Mouse (Mus musculus) embryonic facial prominence, embryonic 11.5 days (tissue): ENCODE results near the gene Tas2r122. TPM values are rescaled to one million over a fixed set of nuclear protein-coding genes. Genes with fewer than 3 reads are reported as not detected.
"Not testable (repeated sequence)": the region's sequence is repeated elsewhere in the genome, so short reads cannot be mapped to it uniquely, and the experiment has no call there.

Experiments
- ATAC-seq: fragments of 200-750 bp; cut with Nextera tagmentation; replicated peaks from 2 replicates; pipeline ENCODE4 v1.8.0; 2017; ENCODE audit warnings: low read depth; ENCODE audit not compliant: insufficient number of reproducible peaks, low FRiP score, low TSS enrichment
- DNase-seq: peaks from one replicate; pipeline ENCODE4 v3.0.0-alpha.2; 2015; ENCODE audit warnings: low spot score
- H3K27ac ChIP-seq: fragments of 300-500 bp; sonication (generic); replicated peaks from 2 replicates; pipeline ENCODE4 v1.5.1; 2014; ENCODE audit warnings: mild to moderate bottlenecking, low read depth, low read length, control low read depth
- H3K27me3 ChIP-seq: fragments of 300-500 bp; sonication (generic); 2 replicates; pipeline ENCODE4 v1.6.1; 2014; ENCODE audit warnings: mild to moderate bottlenecking, low read length, moderate library complexity, mixed read lengths; ENCODE audit not compliant: control insufficient read depth, insufficient read depth
- H3K36me3 ChIP-seq: fragments of 300-500 bp; sonication (generic); replicated peaks from 2 replicates; pipeline ENCODE4 v1.6.1; 2014; ENCODE audit warnings: low read depth, mild to moderate bottlenecking, low read length, moderate library complexity, mixed read lengths; ENCODE audit not compliant: control insufficient read depth, insufficient read depth
- H3K4me1 ChIP-seq: fragments of 300-500 bp; sonication (generic); 2 replicates; pipeline ENCODE4 v1.6.1; 2014; ENCODE audit warnings: low read length, mixed read lengths; ENCODE audit not compliant: control insufficient read depth, insufficient read depth
- H3K4me2 ChIP-seq: fragments of 300-500 bp; sonication (generic); 2 replicates; pipeline ENCODE4 v1.6.1; 2014; ENCODE audit warnings: low read depth, mild to moderate bottlenecking, control low read depth, low read length, moderate library complexity
- H3K4me3 ChIP-seq: fragments of 300-500 bp; sonication (generic); 2 replicates; pipeline ENCODE4 v1.5.1; 2014; ENCODE audit warnings: low read depth, low read length, control low read depth
- H3K9ac ChIP-seq: fragments of 300-500 bp; sonication (generic); replicated peaks from 2 replicates; pipeline ENCODE4 v1.6.1; 2014; ENCODE audit warnings: mild to moderate bottlenecking, control low read depth, low read length
- H3K9me3 ChIP-seq: fragments of 300-500 bp; sonication (generic); replicated peaks from 2 replicates; pipeline ENCODE4 v1.6.1; 2016; ENCODE audit warnings: mild to moderate bottlenecking, low read length, inconsistent platforms, mixed read lengths; ENCODE audit not compliant: control insufficient read depth
- WGBS: fragments of 180-500 bp; shearing (Covaris S2); extraction: QIAGEN DNeasy Blood & Tissue Kit; methylation state at CpG from one replicate; pipeline ENCODE4 v1.1.7; 2014; 5-methylcytosine and 5-hydroxymethylcytosine counted together
- polyA plus RNA-seq: library from polyadenylated mRNA; unstranded; fragments of >200 nt; fragmentation: Nextera tagmentation; extraction: Ambion mirVana; gene quantifications from 2 replicates; pipeline ENCODE4 v1.2.1, GENCODE M21; 2014

The Tas2r122 gene
- not detected in 2 replicates for polyA plus RNA-seq

GRCm38 (mm10) chr6:132711828-132712227 is at the start of gene Tas2r122:
TSS of gene Tas2r122 (minus strand) at chr6:132711928.
- Histone ChIP-seq H3K4me2 (no peak within 1 kb of the TSS), H3K36me3 (no peaks in the 10 kb centered on the region), H3K27ac (no peak within 1 kb of the TSS), H3K9me3 (no peaks in the 10 kb centered on the region), H3K27me3 (no peaks in the 10 kb centered on the region), H3K4me1 (no peaks in the 10 kb centered on the region), H3K4me3 (no peak within 1 kb of the TSS), H3K9ac (no peak within 1 kb of the TSS)
- DNase-seq = no peak
- 85% methylated on average over 3 of the region's 3 CpGs for WGBS
- no peak for ATAC-seq

DNA sequence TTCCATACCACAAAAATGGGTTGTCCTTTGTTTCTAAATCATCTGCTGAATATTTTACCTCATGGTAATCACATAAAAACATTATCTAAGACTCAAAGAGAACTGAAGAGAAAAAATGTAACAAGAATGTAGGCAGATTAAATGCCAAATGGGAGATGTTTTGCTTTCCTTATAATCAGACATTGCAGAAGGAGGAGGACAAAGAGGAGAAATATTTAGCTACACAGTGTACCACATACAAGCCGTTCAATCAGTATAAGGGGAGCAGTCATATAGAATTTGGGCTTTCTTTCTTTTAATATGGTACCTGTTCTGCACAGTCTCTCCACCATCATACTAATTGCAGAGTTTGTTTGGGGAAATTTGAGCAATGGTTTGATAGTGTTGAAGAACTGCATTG is 42.7 kb upstream of the Tas2r122 start, which contains the start of gene Tas2r124:
Gene Tas2r124, plus strand, starts transcription at position 301 of the 400 bp plus-strand sequence.
- Histone ChIP-seq H3K9me3 (no peaks in the 10 kb centered on the region), H3K27me3 (no peaks in the 10 kb centered on the region), H3K4me2 (no peak within 1 kb of the TSS), H3K4me1 (no peaks in the 10 kb centered on the region), H3K4me3 (no peak within 1 kb of the TSS), H3K27ac (no peak within 1 kb of the TSS), H3K36me3 (no peaks in the 10 kb centered on the region), H3K9ac (no peak within 1 kb of the TSS)
- ATAC-seq (no peak), DNase-seq (no peak)
- 89% methylated on average over 1 of the region's 1 CpGs for WGBS

DNA sequence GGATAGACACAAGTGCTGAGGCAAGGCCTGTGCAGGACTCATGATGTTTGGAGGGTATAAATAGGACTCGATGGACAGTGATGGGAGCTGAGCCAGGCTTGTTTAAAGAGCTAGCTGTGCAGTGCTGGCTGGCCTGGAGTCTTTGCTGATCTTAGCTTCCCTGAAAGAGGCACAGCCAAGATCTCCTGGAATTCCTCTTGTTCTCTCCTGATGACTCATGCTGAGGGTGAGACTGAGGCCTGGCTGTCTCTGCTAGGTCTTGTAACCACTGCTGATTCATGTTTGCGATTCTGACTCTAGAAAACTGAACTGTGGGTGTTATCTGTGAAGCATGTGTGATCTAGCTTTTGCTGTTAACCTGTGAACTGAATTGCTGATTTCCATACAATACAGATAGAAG is 38.5 kb upstream of the Tas2r122 start:
- no peak for DNase-seq
- no peak for ATAC-seq
- WGBS = 80% methylated on average over 2 of the region's 2 CpGs
- Histone ChIP-seq H3K9me3 (no peaks in the 10 kb centered on the region), H3K9ac (no peak overlapping the region), H3K4me1 (no peaks in the 10 kb centered on the region), H3K27me3 (no peaks in the 10 kb centered on the region), H3K36me3 (no peaks in the 10 kb centered on the region), H3K27ac (no peak overlapping the region), H3K4me3 (no peak overlapping the region), H3K4me2 (no peak overlapping the region)

DNA sequence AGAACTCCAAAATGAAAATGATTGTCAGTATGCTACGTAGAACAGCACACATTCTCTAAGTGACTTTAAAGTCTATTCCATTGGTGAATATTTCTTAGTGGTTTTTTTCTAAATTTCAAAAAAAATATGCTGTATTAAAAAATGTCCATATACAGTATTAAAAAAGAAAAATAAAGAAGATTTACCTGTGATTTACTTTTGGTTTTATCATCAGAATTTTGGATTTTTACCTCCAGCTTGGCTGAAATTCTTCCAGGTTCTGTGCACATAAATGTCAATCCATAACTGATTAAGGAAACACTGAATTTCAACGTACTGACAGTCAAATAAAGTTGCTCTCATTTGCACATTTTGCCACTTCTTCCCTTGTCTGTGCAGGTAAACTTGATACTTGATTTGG is 26.2 kb upstream of the Tas2r122 start, which contains the start of gene Tas2r115:
Gene Tas2r115, minus strand, starts transcription at position 101 of the 400 bp plus-strand sequence.
- DNase-seq = no peak
- no peak within 1 kb of the TSS for H3K4me3 ChIP-seq
- no peaks in the 10 kb centered on the region for H3K9me3 ChIP-seq
- H3K4me2 ChIP-seq = no peak within 1 kb of the TSS
- WGBS = 77% methylated on average over 2 of the region's 2 CpGs
- H3K4me1 ChIP-seq = no peaks in the 10 kb centered on the region
- no peaks in the 10 kb centered on the region for H3K27me3 ChIP-seq
- H3K9ac ChIP-seq = no peak within 1 kb of the TSS
- ATAC-seq = no peak
- no peak within 1 kb of the TSS for H3K27ac ChIP-seq
- no peaks in the 10 kb centered on the region for H3K36me3 ChIP-seq

- no peak for DNase-seq
- Histone ChIP-seq H3K27me3 (no peaks in the 10 kb centered on the region), H3K4me3 (no peak within 1 kb of the TSS), H3K36me3 (no peaks in the 10 kb centered on the region), H3K4me2 (no peak within 1 kb of the TSS), H3K9ac (no peak within 1 kb of the TSS), H3K9me3 (no peaks in the 10 kb centered on the region), H3K27ac (no peak within 1 kb of the TSS), H3K4me1 (no peaks in the 10 kb centered on the region)
- no peak for ATAC-seq
- 71% methylated on average over 1 of the region's 1 CpGs for WGBS
Measured at GRCm38 (mm10) chr6:132700907-132701306, 10.8 kb downstream of the Tas2r122 start, which contains the start of gene Tas2r121. TSS of gene Tas2r121 (minus strand) at chr6:132701007.

DNA sequence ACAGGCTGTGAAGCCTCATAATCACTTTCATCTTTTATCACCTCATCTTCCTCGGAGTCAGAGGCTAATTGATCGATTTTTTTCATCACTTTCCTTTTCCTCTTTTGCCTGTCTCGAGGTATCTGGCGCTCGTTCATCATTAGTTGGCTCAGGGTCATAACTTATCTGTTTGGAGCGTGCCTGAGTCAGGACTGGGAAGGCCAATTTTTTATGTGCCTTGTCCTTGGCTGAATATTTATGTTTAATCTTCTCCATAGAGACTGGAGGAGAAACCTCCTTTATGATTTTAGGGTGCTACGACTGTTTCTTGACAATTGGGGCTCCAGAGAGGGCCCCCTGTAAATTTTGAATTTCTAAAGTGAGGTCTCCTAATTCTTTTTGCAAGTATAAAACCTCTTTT is 20.1 kb downstream of the Tas2r122 start:
- H3K4me3 ChIP-seq, DNase-seq, H3K27me3 ChIP-seq, H3K27ac ChIP-seq, H3K4me1 ChIP-seq, H3K9ac ChIP-seq, H3K4me2 ChIP-seq, ATAC-seq, H3K36me3 ChIP-seq, H3K9me3 ChIP-seq: not testable (repeated sequence)
- WGBS = 81% methylated on average over 7 of the region's 7 CpGs

Other genes starting within 250 kb of the Tas2r122 start
- gene Prh1, start 142.1 kb downstream of the Tas2r122 start, polyA plus RNA-seq = not detected in 2 replicates
- gene Prp2, start 116.0 kb downstream of the Tas2r122 start, polyA plus RNA-seq = not detected in 2 replicates
- gene A630073D07Rik, start 60.4 kb downstream of the Tas2r122 start, polyA plus RNA-seq = not detected in 2 replicates
- gene Tas2r120, start 55.0 kb downstream of the Tas2r122 start, polyA plus RNA-seq = not detected in 2 replicates
- not detected in 2 replicates for gene Tas2r121, start 10.9 kb downstream of the Tas2r122 start, polyA plus RNA-seq
- gene Tas2r115, start 26.1 kb upstream of the Tas2r122 start, polyA plus RNA-seq = not detected in 2 replicates
- not detected in 2 replicates for gene Tas2r124, start 42.8 kb upstream of the Tas2r122 start, polyA plus RNA-seq
- gene Tas2r102, start 50.2 kb upstream of the Tas2r122 start, polyA plus RNA-seq = not detected in 2 replicates
- not detected in 2 replicates for gene Tas2r136, start 66.2 kb upstream of the Tas2r122 start, polyA plus RNA-seq
- gene Tas2r117, start 90.9 kb upstream of the Tas2r122 start, polyA plus RNA-seq = not detected in 2 replicates
- not detected in 2 replicates for gene Tas2r123, start 135.2 kb upstream of the Tas2r122 start, polyA plus RNA-seq
- gene Tas2r116, start 143.5 kb upstream of the Tas2r122 start, polyA plus RNA-seq = not detected in 2 replicates
- not detected in 2 replicates for gene Tas2r110, start 156.1 kb upstream of the Tas2r122 start, polyA plus RNA-seq
- gene Tas2r113, start 181.1 kb upstream of the Tas2r122 start, polyA plus RNA-seq = not detected in 2 replicates
- gene Tas2r125, start 197.7 kb upstream of the Tas2r122 start, polyA plus RNA-seq = not detected in 2 replicates
- not detected in 2 replicates for gene Tas2r129, start 239.2 kb upstream of the Tas2r122 start, polyA plus RNA-seq
- not detected in 2 replicates for gene Tas2r131, start 246.0 kb upstream of the Tas2r122 start, polyA plus RNA-seq